ENCODE assay signal across 20 mouse cellular contexts in the genomic region with DNA sequence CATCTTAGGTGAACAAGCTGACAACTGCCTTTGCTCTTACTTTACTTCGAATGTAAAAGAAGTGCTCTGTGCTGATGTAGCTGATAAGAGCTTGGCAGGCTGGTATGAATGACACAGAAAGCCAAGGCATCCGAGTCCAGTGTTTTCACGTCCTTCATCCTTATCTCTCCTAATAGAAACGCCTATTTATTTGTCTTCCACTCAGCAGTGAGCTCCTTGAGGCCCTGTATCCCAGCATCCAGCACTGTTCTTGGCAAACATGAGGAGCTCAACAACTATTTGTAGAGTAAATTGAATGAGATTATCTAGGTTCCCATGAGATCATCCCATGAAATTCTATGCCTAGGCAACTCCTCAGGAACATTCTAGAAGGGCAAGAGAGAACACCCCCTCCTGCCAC. TPM values are rescaled to one million over a fixed set of nuclear protein-coding genes. Genes with fewer than 3 reads are reported as not detected.
A peak's percentile ranks its signal among the peaks of the same experiment; 100 is the strongest.
DNase-seq lines count a peak whose midpoint lies in the region; ATAC-seq and TF ChIP-seq lines count a peak whose summit lies in the region.
"Had no signal": no experiment of that assay in that cellular context is flagged by ENCODE, and none has a peak within 500 bp of the region (broad histone marks: within the 10 kb centered on the region; RNA-seq: fewer than 3 reads in every experiment).

No protein-coding gene starts in this region.

- TF ChIP-seq CTCF in lung, postnatal 0 days (IDR thresholded peaks at IDR 0.05) = no peak
- TF ChIP-seq CTCF in lung, adult 2 months (IDR thresholded peaks at IDR 0.05; ENCODE audit: insufficient read depth, low read length) = no peak
- no peak for TF ChIP-seq CTCF in stomach, postnatal 0 days (IDR thresholded peaks at IDR 0.05; ENCODE audit: low read depth)

- 10% methylated on average over 4 of the region's 4 CpGs for WGBS in lung, postnatal 0 days
- 9% methylated on average over 4 of the region's 4 CpGs for WGBS in lung, adult 2 months
- 21% methylated on average over 4 of the region's 4 CpGs for WGBS in stomach, postnatal 0 days

- H3K4me3 ChIP-seq in lung, postnatal 0 days (ENCODE audit: low read depth, low read length) = no peak overlapping the region
- H3K4me3 ChIP-seq in lung, adult 2 months (replicated peaks; ENCODE audit: extremely low read depth, low read depth, low read length) = no peak overlapping the region
- no peak overlapping the region for H3K4me3 ChIP-seq in stomach, postnatal 0 days (ENCODE audit: low read depth, low read length)
- H3K4me3 ChIP-seq: embryonic facial prominence, embryonic 10.5 days; embryonic facial prominence, embryonic 12.5 days; forebrain, embryonic 13.5 days; forebrain, embryonic 15.5 days had no signal

- no peak overlapping the region for H3K4me2 ChIP-seq in lung, postnatal 0 days (replicated peaks; ENCODE audit: low read depth, low read length)
- no peak overlapping the region for H3K4me2 ChIP-seq in stomach, postnatal 0 days (replicated peaks; ENCODE audit: low read depth)
- H3K4me2 ChIP-seq: embryonic facial prominence, embryonic 12.5 days; forebrain, embryonic 13.5 days; forebrain, embryonic 15.5 days had no signal

- DNase-seq in adrenal gland, postnatal 14 days = peak; percentile 7
- DNase-seq in adrenal gland, postnatal 36 days = no peak
- peak; percentile 50 for DNase-seq in lung, postnatal 0 days (ENCODE audit: low spot score)
- DNase-seq in lung, adult 2 months = no peak
- peak; percentile 19 for DNase-seq in lung, postnatal 36 days
- no peak for DNase-seq in lung, postnatal 14 days
- DNase-seq in stomach, postnatal 0 days (ENCODE audit: low spot score) = no peak
- DNase-seq in cerebellum, adult 9-11 months = no peak
- DNase-seq: adrenal gland, postnatal 10 days; cerebellum, adult 11 months; cerebellum, adult 18-20 months; cerebellum, adult 8-10 months; cerebellum, postnatal 10 days; cerebellum, postnatal 25 days; forebrain, postnatal 0 days had no signal

- ATAC-seq in lung, postnatal 0 days = peak; percentile 85
- ATAC-seq in stomach, postnatal 0 days (ENCODE audit: low FRiP score, low TSS enrichment) = peak; percentile 86
- ATAC-seq: forebrain, embryonic 13.5 days; forebrain, embryonic 15.5 days; forebrain, postnatal 0 days had no signal

- no peaks in the 10 kb centered on the region for H3K27me3 ChIP-seq in lung, postnatal 0 days (replicated peaks; ENCODE audit: insufficient read depth, low read length)
- no peaks in the 10 kb centered on the region for H3K27me3 ChIP-seq in stomach, postnatal 0 days (ENCODE audit: control insufficient read depth, insufficient read depth, low read length)
- H3K27me3 ChIP-seq: embryonic facial prominence, embryonic 12.5 days; forebrain, embryonic 13.5 days; forebrain, embryonic 15.5 days had no signal

- no peaks in the 10 kb centered on the region for H3K36me3 ChIP-seq in lung, postnatal 0 days (ENCODE audit: insufficient read depth, low read length)
- no peaks in the 10 kb centered on the region for H3K36me3 ChIP-seq in stomach, postnatal 0 days (ENCODE audit: control insufficient read depth, insufficient read depth, low read length)
- H3K36me3 ChIP-seq: embryonic facial prominence, embryonic 10.5 days; embryonic facial prominence, embryonic 12.5 days; forebrain, embryonic 15.5 days had no signal

- TF ChIP-seq POLR2A in lung, adult 2 months (IDR thresholded peaks at IDR 0.05; ENCODE audit: borderline replicate concordance, extremely low read depth, low read depth, low read length) = no peak

- no peak overlapping the region for H3K27ac ChIP-seq in lung, postnatal 0 days (ENCODE audit: low read length)
- H3K27ac ChIP-seq in stomach, postnatal 0 days (replicated peaks) = 0 out of 2 replicates have a peak overlapping the region, but pooled peaks have one; percentile 13
- H3K27ac ChIP-seq: embryonic facial prominence, embryonic 10.5 days; embryonic facial prominence, embryonic 12.5 days; forebrain, embryonic 13.5 days; forebrain, embryonic 15.5 days had no signal

- TF ChIP-seq EP300 in lung, postnatal 0 days (IDR thresholded peaks at IDR 0.05) = peak; percentile 79
- TF ChIP-seq EP300 in stomach, postnatal 0 days (optimal IDR thresholded peaks at IDR 0.05) = no peak

- H3K9me3 ChIP-seq in lung, postnatal 0 days (ENCODE audit: low read length) = no peaks in the 10 kb centered on the region
- H3K9me3 ChIP-seq in stomach, postnatal 0 days (ENCODE audit: control insufficient read depth, low read length) = no peaks in the 10 kb centered on the region
- H3K9me3 ChIP-seq: embryonic facial prominence, embryonic 10.5 days; embryonic facial prominence, embryonic 12.5 days; forebrain, embryonic 13.5 days; forebrain, embryonic 15.5 days had no signal

- no peaks in the 10 kb centered on the region for H3K4me1 ChIP-seq in lung, postnatal 0 days (ENCODE audit: insufficient read depth, low read depth, low read length)
- no peaks in the 10 kb centered on the region; the same call in 1 of the 2 replicates for H3K4me1 ChIP-seq in lung, adult 2 months (ENCODE audit: control insufficient read depth, insufficient read depth, low read length)
- H3K4me1 ChIP-seq in stomach, postnatal 0 days (replicated peaks; ENCODE audit: control insufficient read depth, insufficient read depth) = no peaks in the 10 kb centered on the region
- H3K4me1 ChIP-seq: embryonic facial prominence, embryonic 10.5 days; embryonic facial prominence, embryonic 12.5 days; forebrain, embryonic 13.5 days; forebrain, embryonic 15.5 days had no signal

- H3K9ac ChIP-seq in lung, postnatal 0 days (replicated peaks; ENCODE audit: low read depth) = no peak overlapping the region
- H3K9ac ChIP-seq in stomach, postnatal 0 days (ENCODE audit: low read length) = no peak overlapping the region
- H3K9ac ChIP-seq: embryonic facial prominence, embryonic 12.5 days; forebrain, embryonic 13.5 days; forebrain, embryonic 15.5 days; forebrain, postnatal 0 days had no signal

RNA-seq across cellular contexts. Expression of gene Edn1, which starts 35.1 kb away (rescaled TPM):
- 1.6 and 1.9 TPM in 2 replicates for total RNA-seq in adrenal gland, postnatal 14 days (2021)
- total RNA-seq in adrenal gland, postnatal 36 days (2021) = 1 to 10 TPM; 1.3 to 2.5 TPM
- polyA plus RNA-seq in lung, postnatal 0 days (2015; fragmentation: Nextera tagmentation; extraction: Ambion mirVana) = 6.1 and 10.6 TPM in 2 replicates
- polyA plus RNA-seq in lung, adult 2 months (2012; rRNA removed) = 8.8 and 18.2 TPM in 2 replicates
- 14.3 and 14.9 TPM in 2 replicates for polyA plus RNA-seq in stomach, postnatal 0 days (2015; fragmentation: Nextera tagmentation; extraction: Ambion mirVana)
- total RNA-seq: MEL had no signal

Comparison
In these comparisons a context has a peak if more than half of its experiments do, and no peak if none do; other contexts are left out.
1. DNase-seq: peak in adrenal gland, postnatal 14 days (single experiment), lung, postnatal 0 days (single experiment) and lung, postnatal 36 days (single experiment); none in adrenal gland, postnatal 36 days (0 of 2), lung, adult 2 months (single experiment), lung, postnatal 14 days (single experiment), stomach, postnatal 0 days (single experiment) and cerebellum, adult 9-11 months (single experiment).